9 mouse cellular contexts compared by ENCODE assay signal in genomic region chr11:58643350-58643749, GRCm38 (mm10). TPM values are rescaled to one million over a fixed set of nuclear protein-coding genes. Genes with fewer than 3 reads are reported as not detected.
A peak's percentile ranks its signal among the peaks of the same experiment; 100 is the strongest.
DNase-seq lines count a peak whose midpoint lies in the region; ATAC-seq and TF ChIP-seq lines count a peak whose summit lies in the region.
"Had no signal": no experiment of that assay in that cellular context is flagged by ENCODE, and none has a peak within 500 bp of the region (broad histone marks: within the 10 kb centered on the region; RNA-seq: fewer than 3 reads in every experiment).

No protein-coding gene starts in this region.

- H3K4me2 ChIP-seq in hindbrain, postnatal 0 days (ENCODE audit: low read depth, low read length): no peak overlapping the region

- no peak for TF ChIP-seq POLR2A in lung, adult 2 months (IDR thresholded peaks at IDR 0.05; ENCODE audit: borderline replicate concordance, extremely low read depth, low read depth, low read length)

- no peak for ATAC-seq in hindbrain, postnatal 0 days
- ATAC-seq in megakaryocyte, adult 5-6 weeks (ENCODE audit: poor library complexity, severe bottlenecking): peak; percentile 66; the same call in 1 of the 2 replicates

- 30% methylated on average over 6 of the region's 6 CpGs for WGBS in lung, adult 2 months
- 37% methylated on average over 6 of the region's 6 CpGs for WGBS in hindbrain, postnatal 0 days

- no peaks in the 10 kb centered on the region for H3K36me3 ChIP-seq in hindbrain, postnatal 0 days (ENCODE audit: insufficient read depth, low read length)

- H3K4me3 ChIP-seq in lung, adult 2 months (replicated peaks; ENCODE audit: extremely low read depth, low read depth, low read length): no peak overlapping the region
- no peak overlapping the region for H3K4me3 ChIP-seq in hindbrain, postnatal 0 days (ENCODE audit: low read length)

- no peak overlapping the region for H3K9ac ChIP-seq in hindbrain, postnatal 0 days (replicated peaks; ENCODE audit: low read length)

- TF ChIP-seq CTCF in lung, adult 2 months (IDR thresholded peaks at IDR 0.05; ENCODE audit: insufficient read depth, low read length): peak; percentile 85
- TF ChIP-seq CTCF in hindbrain, postnatal 0 days (IDR thresholded peaks at IDR 0.05; ENCODE audit: low read depth): peak; percentile 61

- H3K27me3 ChIP-seq in hindbrain, postnatal 0 days (ENCODE audit: insufficient read depth, low read length): no peaks in the 10 kb centered on the region

- no peak overlapping the region for H3K27ac ChIP-seq in hindbrain, postnatal 0 days

- DNase-seq in cerebellum, adult 8-10 months: peak; percentile 2
- no peak for DNase-seq in cerebellum, adult 11 months
- peak; percentile 8 for DNase-seq in lung, adult 2 months
- DNase-seq in lung, postnatal 25 days (ENCODE audit: low spot score): no peak
- peak; percentile 91 for DNase-seq in c-Kit-positive CD71-positive TER-119-negative erythroid progenitor cells, embryonic 14.5 days (ENCODE audit: low read depth)
- peak; percentile 21 for DNase-seq in hindbrain, postnatal 0 days (ENCODE audit: low spot score)
- peak; percentile 13 to 18 for DNase-seq in thymus, adult 18-20 months

- H3K9me3 ChIP-seq in hindbrain, postnatal 0 days (ENCODE audit: low read length): no peaks in the 10 kb centered on the region

- no peaks in the 10 kb centered on the region for H3K4me1 ChIP-seq in lung, adult 2 months (ENCODE audit: control insufficient read depth, insufficient read depth, low read length)
- H3K4me1 ChIP-seq in hindbrain, postnatal 0 days (ENCODE audit: insufficient read depth, low read length): no peaks in the 10 kb centered on the region

RNA-seq across cellular contexts. Expression of gene Trim58, which starts 3.1 kb away (rescaled TPM):
- 0.08 TPM in 1 of 2 replicates, not detected in the other for polyA plus RNA-seq in lung, adult 2 months (2012; rRNA removed)
- total RNA-seq in hindbrain, postnatal 0 days (2014; rRNA removed): 0.10 TPM in 1 of 2 replicates, not detected in the other
- 0.10 and 0.31 TPM in 2 replicates for polyA plus RNA-seq in hindbrain, postnatal 0 days (2015; fragmentation: Nextera tagmentation; extraction: Ambion mirVana)
- total RNA-seq in megakaryocyte, adult 5-6 weeks (2015): 0.11 and 0.27 TPM in 2 replicates
- total RNA-seq in megakaryocyte, adult 5-6 weeks (2017): 0.04 TPM in 1 of 2 replicates, not detected in the other

RNA-seq across cellular contexts. Expression of gene Olfr323, which starts 13.0 kb away (rescaled TPM):
- not detected in 2 replicates for polyA plus RNA-seq in lung, adult 2 months (2012; rRNA removed)
- not detected in 2 replicates for total RNA-seq in hindbrain, postnatal 0 days (2014; rRNA removed)
- polyA plus RNA-seq in hindbrain, postnatal 0 days (2015; fragmentation: Nextera tagmentation; extraction: Ambion mirVana): not detected in 2 replicates
- total RNA-seq in megakaryocyte, adult 5-6 weeks (2015): not detected in 2 replicates
- not detected in 2 replicates for total RNA-seq in megakaryocyte, adult 5-6 weeks (2017)
- total RNA-seq: layer of hippocampus, postnatal 25 days had no signal

RNA-seq across cellular contexts. Expression of gene Olfr322, which starts 15.2 kb away (rescaled TPM):
- polyA plus RNA-seq in lung, adult 2 months (2012; rRNA removed): not detected in 2 replicates
- 0.07 and 0.16 TPM in 2 replicates for total RNA-seq in hindbrain, postnatal 0 days (2014; rRNA removed)
- polyA plus RNA-seq in hindbrain, postnatal 0 days (2015; fragmentation: Nextera tagmentation; extraction: Ambion mirVana): not detected in 2 replicates
- not detected in 2 replicates for total RNA-seq in megakaryocyte, adult 5-6 weeks (2015)
- not detected in 2 replicates for total RNA-seq in megakaryocyte, adult 5-6 weeks (2017)
- total RNA-seq: layer of hippocampus, postnatal 25 days had no signal

RNA-seq across cellular contexts. Expression of gene 2210407C18Rik, which starts 27.5 kb away (rescaled TPM):
- not detected in 2 replicates for polyA plus RNA-seq in lung, adult 2 months (2012; rRNA removed)
- not detected in 2 replicates for total RNA-seq in hindbrain, postnatal 0 days (2014; rRNA removed)
- not detected in 2 replicates for polyA plus RNA-seq in hindbrain, postnatal 0 days (2015; fragmentation: Nextera tagmentation; extraction: Ambion mirVana)
- total RNA-seq in megakaryocyte, adult 5-6 weeks (2015): not detected in 2 replicates
- not detected in 2 replicates for total RNA-seq in megakaryocyte, adult 5-6 weeks (2017)
- total RNA-seq: layer of hippocampus, postnatal 25 days had no signal

RNA-seq across cellular contexts. Expression of gene Olfr320, which starts 37.5 kb away (rescaled TPM):
- not detected in 2 replicates for polyA plus RNA-seq in lung, adult 2 months (2012; rRNA removed)
- not detected in 2 replicates for total RNA-seq in hindbrain, postnatal 0 days (2014; rRNA removed)
- not detected in 2 replicates for polyA plus RNA-seq in hindbrain, postnatal 0 days (2015; fragmentation: Nextera tagmentation; extraction: Ambion mirVana)
- not detected in 2 replicates for total RNA-seq in megakaryocyte, adult 5-6 weeks (2015)
- total RNA-seq in megakaryocyte, adult 5-6 weeks (2017): not detected in 2 replicates
- total RNA-seq: layer of hippocampus, postnatal 25 days had no signal

Comparison
In these comparisons a context has a peak if more than half of its experiments do, and no peak if none do; other contexts are left out.
1. DNase-seq: peak in cerebellum, adult 8-10 months (single experiment), lung, adult 2 months (single experiment), c-Kit-positive CD71-positive TER-119-negative erythroid progenitor cells, embryonic 14.5 days (single experiment), hindbrain, postnatal 0 days (single experiment) and thymus, adult 18-20 months (2 of 2); none in cerebellum, adult 11 months (single experiment) and lung, postnatal 25 days (single experiment).